Mouse (Mus musculus): Measurements from ENCODE around the gene Hist1h2ap.

GRCm38 (mm10) chr13:21783255-21783617 is 50.1 kb downstream of the Hist1h2ap start, which contains the start of gene Hist1h3i:
- peak; percentile 3; the same call in 1 of the 2 replicates for TF ChIP-seq POLR2A (IDR thresholded peaks at IDR 0.05; ENCODE audit: borderline replicate concordance, extremely low read depth, insufficient read depth, insufficient read length, poor library complexity, severe bottlenecking)
- TF ChIP-seq CTCF (IDR thresholded peaks at IDR 0.05; ENCODE audit: borderline replicate concordance, extremely low read depth, insufficient read depth, insufficient read length) = no peak

Measured in brain, embryonic 14.5 days (tissue).